Comparison of ENCODE assay signal across 22 mouse cellular contexts in the genomic region with DNA sequence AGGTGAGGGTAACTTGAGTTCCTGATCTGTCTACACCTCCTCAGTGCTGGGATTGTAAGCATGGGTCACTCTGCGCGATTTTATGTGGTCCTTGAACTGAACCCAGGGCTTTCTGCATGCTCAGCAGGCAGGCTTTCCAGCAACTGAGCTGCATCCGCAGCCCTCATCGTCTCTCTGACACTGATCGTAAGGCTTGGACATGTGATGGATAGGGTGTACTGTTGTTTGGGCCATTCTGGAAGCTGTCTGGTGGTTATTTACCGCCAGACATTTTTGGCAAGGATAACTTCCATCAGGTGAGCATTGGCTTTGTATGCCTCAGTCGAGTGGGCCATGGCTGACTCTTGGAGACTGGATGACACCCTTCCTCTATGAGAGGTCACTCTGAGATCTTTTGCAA. TPM values are rescaled to one million over a fixed set of nuclear protein-coding genes. Genes with fewer than 3 reads are reported as not detected.
DNase-seq lines count a peak whose midpoint lies in the region; ATAC-seq and TF ChIP-seq lines count a peak whose summit lies in the region.
"Had no signal": no experiment of that assay in that cellular context is flagged by ENCODE, and none has a peak within 500 bp of the region (broad histone marks: within the 10 kb centered on the region; RNA-seq: fewer than 3 reads in every experiment).

No protein-coding gene starts in this region.

- DNase-seq in cerebellum, postnatal 25 days = peak; percentile 20 to 38
- DNase-seq in cerebellum, postnatal 14 days = no peak
- DNase-seq in heart, adult 2 months = no peak
- DNase-seq in heart, postnatal 4 days = no peak
- DNase-seq in lung, adult 18-20 months = no peak
- DNase-seq: adrenal gland, adult 2 months; adrenal gland, postnatal 14 days; forebrain, postnatal 0 days; gastrocnemius, postnatal 10 days; gastrocnemius, postnatal 36 days; heart, postnatal 36 days; kidney, adult 18-20 months had no signal

- H3K4me2 ChIP-seq in lung, embryonic 15.5 days = no peak overlapping the region
- H3K4me2 ChIP-seq: embryonic facial prominence, embryonic 12.5 days; embryonic facial prominence, embryonic 15.5 days; heart, embryonic 13.5 days; hindbrain, embryonic 14.5 days had no signal

- TF ChIP-seq CTCF in heart, adult 2 months (IDR thresholded peaks at IDR 0.05) = no peak

- peak overlapping the region; percentile 4; the same call in 1 of the 2 replicates for H3K27ac ChIP-seq in heart, adult 2 months
- no peak overlapping the region for H3K27ac ChIP-seq in lung, embryonic 15.5 days
- H3K27ac ChIP-seq: embryonic facial prominence, embryonic 12.5 days; embryonic facial prominence, embryonic 15.5 days; heart, embryonic 13.5 days; hindbrain, embryonic 14.5 days; hindbrain, postnatal 0 days had no signal

- no peak overlapping the region for H3K9ac ChIP-seq in heart, adult 2 months (ENCODE audit: low read depth, low read length)
- H3K9ac ChIP-seq in lung, embryonic 15.5 days = no peak overlapping the region
- H3K9ac ChIP-seq: embryonic facial prominence, embryonic 12.5 days; embryonic facial prominence, embryonic 15.5 days; forebrain, postnatal 0 days; hindbrain, embryonic 14.5 days had no signal

- intact Hi-C loops in heart, adult 2 months (cut with DNase I) = loop anchor here (2.0 to 5.0 kb wide), 2 partner anchors 35 to 46 kb away; no protein-coding TSS in a partner anchor

- H3K36me3 ChIP-seq in heart, adult 2 months (ENCODE audit: control insufficient read depth, insufficient read depth, low read length) = peaks cover 16% of the 10 kb centered on the region
- no peaks in the 10 kb centered on the region for H3K36me3 ChIP-seq in lung, embryonic 15.5 days
- H3K36me3 ChIP-seq: embryonic facial prominence, embryonic 12.5 days; embryonic facial prominence, embryonic 15.5 days; heart, embryonic 13.5 days had no signal

- no peaks in the 10 kb centered on the region for H3K9me3 ChIP-seq in lung, embryonic 15.5 days
- H3K9me3 ChIP-seq: embryonic facial prominence, embryonic 12.5 days; embryonic facial prominence, embryonic 15.5 days; heart, embryonic 13.5 days had no signal

- TF ChIP-seq POLR2A in heart, adult 2 months (IDR thresholded peaks at IDR 0.05; ENCODE audit: insufficient read depth, low read depth, low read length) = no peak

- no peak for TF ChIP-seq EP300 in heart, adult 2 months (IDR thresholded peaks at IDR 0.05; ENCODE audit: insufficient read depth, low read depth, low read length)

- ATAC-seq in lung, embryonic 15.5 days (ENCODE audit: borderline replicate concordance, extremely low read depth, low FRiP score, low TSS enrichment) = 0 out of 2 replicates have a peak, but pooled peaks have one; percentile 3
- ATAC-seq: CD4-positive, CD25-positive, alpha-beta regulatory T cell, adult 4 months; forebrain, embryonic 14.5 days; forebrain, postnatal 0 days; hindbrain, postnatal 0 days; inflammation-experienced regulatory T-cells, adult 6 months; intestine, embryonic 16.5 days had no signal

- peaks cover 5% of the 10 kb centered on the region for H3K79me2 ChIP-seq in heart, adult 2 months (replicated peaks; ENCODE audit: control insufficient read depth, insufficient read depth, low read length)

- no peaks in the 10 kb centered on the region for H3K27me3 ChIP-seq in heart, adult 2 months (ENCODE audit: control insufficient read depth, insufficient read depth, low read length)
- no peaks in the 10 kb centered on the region for H3K27me3 ChIP-seq in lung, embryonic 15.5 days
- H3K27me3 ChIP-seq: embryonic facial prominence, embryonic 12.5 days; embryonic facial prominence, embryonic 15.5 days; heart, embryonic 13.5 days had no signal

- peaks cover 50% of the 10 kb centered on the region for H3K4me1 ChIP-seq in heart, adult 2 months (ENCODE audit: control insufficient read depth, insufficient read depth, low read length)
- peaks cover 67% of the 10 kb centered on the region for H3K4me1 ChIP-seq in lung, embryonic 15.5 days

- no peak overlapping the region for H3K4me3 ChIP-seq in heart, adult 2 months
- no peak overlapping the region for H3K4me3 ChIP-seq in lung, embryonic 15.5 days
- H3K4me3 ChIP-seq: embryonic facial prominence, embryonic 12.5 days; embryonic facial prominence, embryonic 15.5 days; heart, embryonic 13.5 days had no signal

- 58% methylated on average over 7 of the region's 7 CpGs for WGBS in heart, adult 2 months
- 51% methylated on average over 7 of the region's 7 CpGs for WGBS in lung, embryonic 15.5 days

RNA-seq across cellular contexts. Expression of a gene that starts 48.0 kb away (rescaled TPM):
- total RNA-seq in heart, adult 2 months (2021) = 100 to 1,000 TPM; 280 to 306 TPM
- polyA plus RNA-seq in heart, adult 2 months (2012; rRNA removed) = 134 and 195 TPM in 2 replicates
- 100 to 1,000 TPM; 183 to 186 TPM for total RNA-seq in heart, postnatal 4 days (2021)
- 31.2 and 35.9 TPM in 2 replicates for polyA plus RNA-seq in lung, embryonic 15.5 days (2015; fragmentation: Nextera tagmentation; extraction: Ambion mirVana)

Comparison
In these comparisons a context has a peak if more than half of its experiments do, and no peak if none do; other contexts are left out.
1. DNase-seq: peak in cerebellum, postnatal 25 days (2 of 2); none in cerebellum, postnatal 14 days (0 of 2), heart, adult 2 months (0 of 2), heart, postnatal 4 days (single experiment) and lung, adult 18-20 months (0 of 2).